9 mouse cellular contexts compared by ENCODE assay signal in genomic region chr1:40324955-40325702, GRCm38 (mm10). TPM values are rescaled to one million over a fixed set of nuclear protein-coding genes. Genes with fewer than 3 reads are reported as not detected.
DNase-seq lines count a peak whose midpoint lies in the region; ATAC-seq and TF ChIP-seq lines count a peak whose summit lies in the region.
"Had no signal": no experiment of that assay in that cellular context is flagged by ENCODE, and none has a peak within 500 bp of the region (broad histone marks: within the 10 kb centered on the region; RNA-seq: fewer than 3 reads in every experiment).

No protein-coding gene starts in this region.

- no peak for DNase-seq in heart, postnatal 25 days (ENCODE audit: low spot score)
- peak; percentile 55 for DNase-seq in liver, embryonic 11.5 days (ENCODE audit: low spot score)
- no peak for DNase-seq in cerebellum, adult 8-10 months
- DNase-seq in urinary bladder, adult 18-20 months (ENCODE audit: low spot score in 2 of 2), result no peak

- no peak overlapping the region for H3K27ac ChIP-seq in heart, embryonic 11.5 days (ENCODE audit: low read depth, low read length)
- H3K27ac ChIP-seq in bone marrow, adult 2 months (ENCODE audit: control insufficient read depth, insufficient read depth, low read depth, low read length, poor library complexity), result no peak overlapping the region
- no peak overlapping the region for H3K27ac ChIP-seq in heart, embryonic 13.5 days (replicated peaks)
- H3K27ac ChIP-seq in liver, embryonic 11.5 days (ENCODE audit: low read depth, low read length), result no peak overlapping the region
- H3K27ac ChIP-seq in neural tube, embryonic 15.5 days (replicated peaks), result no peak overlapping the region

- peak overlapping the region; percentile 86 for H3K4me2 ChIP-seq in heart, embryonic 11.5 days
- peak overlapping the region; percentile 74 for H3K4me2 ChIP-seq in heart, embryonic 13.5 days
- peak overlapping the region; percentile 69 for H3K4me2 ChIP-seq in liver, embryonic 11.5 days
- H3K4me2 ChIP-seq in neural tube, embryonic 15.5 days, result peak overlapping the region; percentile 70

- ATAC-seq in heart, embryonic 11.5 days (replicated peaks; ENCODE audit: insufficient number of reproducible peaks, low FRiP score, low TSS enrichment), result no peak
- no peak for ATAC-seq in heart, embryonic 13.5 days (ENCODE audit: extremely low read depth, insufficient number of reproducible peaks, low FRiP score, low TSS enrichment)
- peak; percentile 42; the same call in 1 of the 2 replicates for ATAC-seq in liver, embryonic 11.5 days (replicated peaks; ENCODE audit: low FRiP score)
- no peak; the same call in 1 of the 2 replicates for ATAC-seq in neural tube, embryonic 15.5 days (ENCODE audit: low FRiP score)

- peaks cover 16% of the 10 kb centered on the region; the same call in 1 of the 2 replicates for H3K27me3 ChIP-seq in heart, embryonic 11.5 days (ENCODE audit: control insufficient read depth, insufficient read depth, low read length)
- peaks cover 38% of the 10 kb centered on the region for H3K27me3 ChIP-seq in heart, embryonic 13.5 days (replicated peaks)
- H3K27me3 ChIP-seq in liver, embryonic 11.5 days (replicated peaks; ENCODE audit: control insufficient read depth, insufficient read depth, low read length), result peaks cover 8% of the 10 kb centered on the region
- H3K27me3 ChIP-seq in neural tube, embryonic 15.5 days (replicated peaks), result peaks cover 32% of the 10 kb centered on the region

- H3K36me3 ChIP-seq in heart, embryonic 11.5 days (ENCODE audit: control insufficient read depth, insufficient read depth, low read length), result no peaks in the 10 kb centered on the region
- no peaks in the 10 kb centered on the region for H3K36me3 ChIP-seq in heart, embryonic 13.5 days
- H3K36me3 ChIP-seq in liver, embryonic 11.5 days (ENCODE audit: control insufficient read depth, insufficient read depth, low read length), result no peaks in the 10 kb centered on the region
- no peaks in the 10 kb centered on the region for H3K36me3 ChIP-seq in neural tube, embryonic 15.5 days
- H3K36me3 ChIP-seq: G1E had no signal

- peak overlapping the region; percentile 47 for H3K4me3 ChIP-seq in heart, embryonic 11.5 days (ENCODE audit: low read depth, low read length)
- H3K4me3 ChIP-seq in bone marrow, adult 2 months (replicated peaks; ENCODE audit: control insufficient read depth, low read depth, low read length), result peak overlapping the region; percentile 68
- peak overlapping the region; percentile 51 for H3K4me3 ChIP-seq in heart, embryonic 13.5 days
- peak overlapping the region; percentile 35 for H3K4me3 ChIP-seq in liver, embryonic 11.5 days (ENCODE audit: low read depth, low read length)
- peak overlapping the region; percentile 35 for H3K4me3 ChIP-seq in neural tube, embryonic 15.5 days (replicated peaks)

- 7% methylated on average over 22 of the region's 22 CpGs for WGBS in heart, embryonic 11.5 days (ENCODE audit: insufficient replicate concordance)
- WGBS in bone marrow, adult 2 months, result 12% methylated on average over 22 of the region's 22 CpGs
- WGBS in heart, embryonic 13.5 days, result 6% methylated on average over 22 of the region's 22 CpGs
- WGBS in liver, embryonic 11.5 days, result 4% methylated on average over 22 of the region's 22 CpGs
- 12% methylated on average over 22 of the region's 22 CpGs for WGBS in neural tube, embryonic 15.5 days

- peaks cover 5% of the 10 kb centered on the region; the same call in 1 of the 2 replicates for H3K4me1 ChIP-seq in heart, embryonic 11.5 days (ENCODE audit: control insufficient read depth, insufficient read depth, low read length)
- peaks cover 5% of the 10 kb centered on the region for H3K4me1 ChIP-seq in bone marrow, adult 2 months (ENCODE audit: control insufficient read depth, insufficient read depth, low read length)
- peaks cover 13% of the 10 kb centered on the region for H3K4me1 ChIP-seq in heart, embryonic 13.5 days
- no peaks in the 10 kb centered on the region; the same call in 1 of the 2 replicates for H3K4me1 ChIP-seq in liver, embryonic 11.5 days (replicated peaks; ENCODE audit: control insufficient read depth, insufficient read depth, low read length)
- H3K4me1 ChIP-seq in neural tube, embryonic 15.5 days, result peaks cover 14% of the 10 kb centered on the region

- no peak for TF ChIP-seq POLR2A in bone marrow, adult 2 months (IDR thresholded peaks at IDR 0.05; ENCODE audit: borderline replicate concordance, control insufficient read depth, low read depth, low read length)

- intact Hi-C loops in heart, postnatal 25 days (cut with DNase I), result loop anchor here (5.0 kb wide), 1 partner anchor 58 kb away; no protein-coding TSS in a partner anchor

- TF ChIP-seq CTCF in bone marrow, adult 2 months (IDR thresholded peaks at IDR 0.05; ENCODE audit: control insufficient read depth, insufficient read depth, low read length), result no peak

- peak overlapping the region; percentile 58 for H3K9ac ChIP-seq in heart, embryonic 11.5 days (ENCODE audit: low read depth, low read length)
- peak overlapping the region; percentile 75 for H3K9ac ChIP-seq in heart, embryonic 13.5 days
- peak overlapping the region; percentile 30; the same call in 1 of the 2 replicates for H3K9ac ChIP-seq in liver, embryonic 11.5 days (ENCODE audit: low read depth, low read length)
- H3K9ac ChIP-seq in neural tube, embryonic 15.5 days (replicated peaks), result peak overlapping the region; percentile 14

- H3K9me3 ChIP-seq in heart, embryonic 11.5 days (replicated peaks; ENCODE audit: control insufficient read depth, low read length), result no peaks in the 10 kb centered on the region
- H3K9me3 ChIP-seq in heart, embryonic 13.5 days, result no peaks in the 10 kb centered on the region
- no peaks in the 10 kb centered on the region for H3K9me3 ChIP-seq in liver, embryonic 11.5 days (ENCODE audit: control insufficient read depth, low read length)
- H3K9me3 ChIP-seq in neural tube, embryonic 15.5 days (replicated peaks), result no peaks in the 10 kb centered on the region
- H3K9me3 ChIP-seq: G1E had no signal

RNA-seq across cellular contexts. Expression of gene Il1rl2, which starts 0.7 kb away (rescaled TPM):
- polyA plus RNA-seq in heart, embryonic 11.5 days (2014; fragmentation: Nextera tagmentation; extraction: Ambion mirVana), result 1.5 and 1.8 TPM in 2 replicates
- 1 to 10 TPM; 1.4 to 2.2 TPM for total RNA-seq in heart, postnatal 25 days (2021)
- polyA plus RNA-seq in bone marrow, adult 2 months (2011; ENCODE audit: insufficient read depth, insufficient read length, low replicate concordance, missing spikeins), result 3.0 and 3.2 TPM in 2 replicates
- polyA plus RNA-seq in heart, embryonic 13.5 days (2015; fragmentation: Nextera tagmentation; extraction: Ambion mirVana), result 3.5 and 3.8 TPM in 2 replicates
- 1.7 TPM in 2 replicates for polyA plus RNA-seq in liver, embryonic 11.5 days (2014; fragmentation: Nextera tagmentation; extraction: Ambion mirVana)
- 0.81 and 3.1 TPM in 2 replicates for polyA plus RNA-seq in neural tube, embryonic 15.5 days (2015; fragmentation: Nextera tagmentation; extraction: Ambion mirVana)

Comparison
In these comparisons a context has a peak if more than half of its experiments do, and no peak if none do; other contexts are left out.
1. H3K9ac ChIP-seq: peak in every context shown above with its lines; median percentile 75 in heart, embryonic 13.5 days; 58 in heart, embryonic 11.5 days; 30 in liver, embryonic 11.5 days; 14 in neural tube, embryonic 15.5 days.